Mouse (Mus musculus): ENCODE results near the gene Oscar. TPM values are rescaled to one million over a fixed set of nuclear protein-coding genes. Genes with fewer than 3 reads are reported as not detected.
A peak's percentile ranks its signal among the peaks of the same experiment; 100 is the strongest.
"Not testable (repeated sequence)": the region's sequence is repeated elsewhere in the genome, so short reads cannot be mapped to it uniquely, and the experiment has no call there.

Gene Oscar
- polyA plus RNA-seq, 1 experiment from 2014 or later = 0.08 TPM

- no peak for ATAC-seq (ENCODE audit: low FRiP score, low read depth)
- Histone ChIP-seq H3K4me3 (no peak overlapping the region), H3K9me3 (no peaks in the 10 kb centered on the region), H3K36me3 (no peaks in the 10 kb centered on the region), H3K4me2 (replicated peaks) (no peak overlapping the region), H3K27me3 (no peaks in the 10 kb centered on the region), H3K9ac (no peak overlapping the region), H3K4me1 (no peaks in the 10 kb centered on the region), H3K27ac (no peak overlapping the region)
- 69% methylated on average over 6 of the region's 6 CpGs for WGBS
Observed at GRCm38 (mm10) chr7:3607391-3607790, 8.6 kb downstream of the Oscar start.

DNA sequence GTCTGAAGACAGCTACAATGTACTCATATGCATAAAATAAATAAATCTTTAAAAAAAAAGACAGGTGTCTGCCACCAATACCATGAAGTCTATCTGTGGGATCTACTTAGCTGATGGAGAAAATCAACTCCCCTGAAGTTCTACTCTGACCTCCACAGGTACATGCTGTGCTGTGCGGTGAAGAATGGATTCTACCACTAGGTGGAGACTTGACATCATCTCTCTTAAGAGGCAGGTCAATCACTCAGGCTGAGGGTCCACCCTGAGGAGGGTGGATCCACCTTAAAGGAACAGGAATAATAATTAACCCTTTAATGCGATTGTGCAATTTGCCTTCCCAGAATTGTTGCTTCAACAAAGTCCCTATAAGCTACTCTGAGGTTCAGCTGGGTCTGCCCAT is 9.2 kb downstream of the Oscar start:
- H3K27me3 ChIP-seq = no peaks in the 10 kb centered on the region
- H3K4me1 ChIP-seq = no peaks in the 10 kb centered on the region
- 28% methylated on average over 2 of the region's 2 CpGs for WGBS
- no peak overlapping the region for H3K27ac ChIP-seq
- H3K4me3 ChIP-seq = no peak overlapping the region
- H3K4me2 ChIP-seq (replicated peaks) = no peak overlapping the region
- no peaks in the 10 kb centered on the region for H3K36me3 ChIP-seq
- ATAC-seq (ENCODE audit: low FRiP score, low read depth) = no peak
- H3K9me3 ChIP-seq = no peaks in the 10 kb centered on the region
- H3K9ac ChIP-seq = no peak overlapping the region

GRCm38 (mm10) chr7:3601119-3601518 is 14.8 kb downstream of the Oscar start:
- Histone ChIP-seq H3K9me3 (no peaks in the 10 kb centered on the region), H3K4me1 (no peaks in the 10 kb centered on the region), H3K9ac (no peak overlapping the region), H3K4me3 (no peak overlapping the region), H3K27me3 (no peaks in the 10 kb centered on the region), H3K36me3 (no peaks in the 10 kb centered on the region), H3K27ac (no peak overlapping the region), H3K4me2 (replicated peaks) (no peak overlapping the region)
- 15% methylated on average over 4 of the region's 4 CpGs for WGBS
- ATAC-seq (ENCODE audit: low FRiP score, low read depth) = no peak

GRCm38 (mm10) chr7:3597755-3598154 is 18.2 kb downstream of the Oscar start:
- H3K4me2 ChIP-seq (replicated peaks); H3K9ac ChIP-seq; H3K36me3 ChIP-seq; ATAC-seq (ENCODE audit: low FRiP score, low read depth); H3K4me1 ChIP-seq; H3K9me3 ChIP-seq; H3K4me3 ChIP-seq; H3K27me3 ChIP-seq; H3K27ac ChIP-seq: not testable (repeated sequence)
- WGBS = 47% methylated on average over 1 of the region's 1 CpGs

DNA sequence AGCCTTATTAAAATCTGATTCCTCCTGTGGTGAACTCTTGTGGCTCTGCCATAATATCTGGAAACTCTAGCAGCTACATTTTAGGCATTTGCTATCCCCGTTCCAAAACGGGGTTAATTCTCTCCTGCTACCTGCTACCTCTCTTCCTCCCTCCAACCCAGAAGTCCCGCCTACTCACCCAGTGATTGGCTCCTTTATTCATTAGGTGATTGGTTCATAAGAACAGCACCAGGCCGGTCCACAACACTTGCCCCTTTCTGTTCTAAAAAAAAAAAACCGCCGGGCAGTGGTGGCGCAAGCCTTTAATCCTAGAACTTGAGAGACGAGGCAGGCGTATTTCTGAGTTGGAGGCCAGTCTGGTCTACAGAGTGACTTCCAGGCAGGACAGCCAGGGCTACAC is 20.8 kb downstream of the Oscar start:
- no peak overlapping the region for H3K27ac ChIP-seq
- no peaks in the 10 kb centered on the region for H3K36me3 ChIP-seq
- H3K4me2 ChIP-seq (replicated peaks) = peak overlapping the region; percentile 17; the same call in 1 of the 2 replicates
- no peak overlapping the region for H3K4me3 ChIP-seq
- no peaks in the 10 kb centered on the region for H3K27me3 ChIP-seq
- H3K9me3 ChIP-seq = no peaks in the 10 kb centered on the region
- no peak for ATAC-seq (ENCODE audit: low FRiP score, low read depth)
- 10% methylated on average over 9 of the region's 9 CpGs for WGBS
- no peaks in the 10 kb centered on the region for H3K4me1 ChIP-seq
- H3K9ac ChIP-seq = no peak overlapping the region

- H3K27ac ChIP-seq = no peak overlapping the region
- 23% methylated on average over 5 of the region's 5 CpGs for WGBS
- peak overlapping the region; percentile 17; the same call in 1 of the 2 replicates for H3K4me2 ChIP-seq (replicated peaks)
- H3K4me3 ChIP-seq = no peak overlapping the region
- H3K27me3 ChIP-seq = no peaks in the 10 kb centered on the region
- ATAC-seq (ENCODE audit: low FRiP score, low read depth) = no peak
- H3K36me3 ChIP-seq = no peaks in the 10 kb centered on the region
- H3K9me3 ChIP-seq = no peaks in the 10 kb centered on the region
- H3K4me1 ChIP-seq = no peaks in the 10 kb centered on the region
- no peak overlapping the region for H3K9ac ChIP-seq
Observed at GRCm38 (mm10) chr7:3594686-3595085, 21.3 kb downstream of the Oscar start.

DNA sequence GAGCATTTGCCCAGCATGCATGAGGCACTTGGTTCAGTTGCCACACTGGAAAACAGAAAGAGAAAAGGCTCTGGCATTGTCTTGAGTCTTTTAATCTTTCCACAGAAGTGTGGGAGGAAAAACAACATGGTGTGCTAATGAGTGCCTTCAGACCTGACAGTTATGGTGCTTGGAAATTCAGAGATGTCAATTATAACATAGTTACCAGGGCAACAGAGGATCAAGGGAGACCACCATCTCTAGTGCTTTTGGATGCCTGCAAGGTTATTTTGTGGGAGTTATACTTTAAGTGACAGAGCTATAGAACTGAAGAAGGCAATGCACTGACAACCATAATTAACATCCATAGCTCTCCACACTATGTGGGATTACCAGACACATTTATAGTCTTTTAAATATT is 22.1 kb downstream of the Oscar start:
- Histone ChIP-seq H3K4me2 (replicated peaks) (no peak overlapping the region), H3K27ac (no peak overlapping the region), H3K9ac (no peak overlapping the region), H3K4me3 (no peak overlapping the region), H3K27me3 (no peaks in the 10 kb centered on the region), H3K36me3 (no peaks in the 10 kb centered on the region), H3K9me3 (no peaks in the 10 kb centered on the region), H3K4me1 (no peaks in the 10 kb centered on the region)
- ATAC-seq (ENCODE audit: low FRiP score, low read depth) = no peak

GRCm38 (mm10) chr7:3591534-3591933 is 24.4 kb downstream of the Oscar start:
- no peaks in the 10 kb centered on the region for H3K9me3 ChIP-seq
- no peak overlapping the region for H3K9ac ChIP-seq
- no peak overlapping the region for H3K4me3 ChIP-seq
- no peaks in the 10 kb centered on the region for H3K36me3 ChIP-seq
- ATAC-seq (ENCODE audit: low FRiP score, low read depth) = no peak
- no peaks in the 10 kb centered on the region for H3K27me3 ChIP-seq
- H3K4me1 ChIP-seq = no peaks in the 10 kb centered on the region
- 84% methylated on average over 1 of the region's 1 CpGs for WGBS
- H3K27ac ChIP-seq = no peak overlapping the region
- H3K4me2 ChIP-seq (replicated peaks) = no peak overlapping the region

GRCm38 (mm10) chr7:3590550-3590949 is 25.4 kb downstream of the Oscar start:
- no peak overlapping the region for H3K27ac ChIP-seq
- H3K4me3 ChIP-seq = no peak overlapping the region
- no peak overlapping the region for H3K4me2 ChIP-seq (replicated peaks)
- H3K9ac ChIP-seq = no peak overlapping the region
- no peaks in the 10 kb centered on the region for H3K4me1 ChIP-seq
- WGBS = 84% methylated on average over 3 of the region's 3 CpGs
- H3K27me3 ChIP-seq = no peaks in the 10 kb centered on the region
- no peak for ATAC-seq (ENCODE audit: low FRiP score, low read depth)
- no peaks in the 10 kb centered on the region for H3K36me3 ChIP-seq
- H3K9me3 ChIP-seq = no peaks in the 10 kb centered on the region

- no peak overlapping the region for H3K4me3 ChIP-seq
- no peak overlapping the region for H3K27ac ChIP-seq
- H3K9me3 ChIP-seq = peaks cover 6% of the 10 kb centered on the region; the same call in 1 of the 2 replicates
- no peaks in the 10 kb centered on the region for H3K4me1 ChIP-seq
- no peak overlapping the region for H3K4me2 ChIP-seq (replicated peaks)
- no peak for ATAC-seq (ENCODE audit: low FRiP score, low read depth)
- no peaks in the 10 kb centered on the region for H3K36me3 ChIP-seq
- 73% methylated on average over 1 of the region's 1 CpGs for WGBS
- H3K27me3 ChIP-seq = no peaks in the 10 kb centered on the region
- no peak overlapping the region for H3K9ac ChIP-seq
Observed at GRCm38 (mm10) chr7:3587292-3587691, 28.7 kb downstream of the Oscar start.

- Histone ChIP-seq H3K4me3 (no peak overlapping the region), H3K27me3 (no peaks in the 10 kb centered on the region), H3K27ac (no peak overlapping the region; the same call in 1 of the 2 replicates), H3K9ac (no peak overlapping the region), H3K4me1 (no peaks in the 10 kb centered on the region), H3K36me3 (no peaks in the 10 kb centered on the region), H3K4me2 (replicated peaks) (no peak overlapping the region), H3K9me3 (peaks cover 6% of the 10 kb centered on the region; the same call in 1 of the 2 replicates)
- no peak for ATAC-seq (ENCODE audit: low FRiP score, low read depth)
- WGBS = 3% methylated on average over 5 of the region's 5 CpGs
Observed at GRCm38 (mm10) chr7:3586255-3586654, 29.7 kb downstream of the Oscar start.

DNA sequence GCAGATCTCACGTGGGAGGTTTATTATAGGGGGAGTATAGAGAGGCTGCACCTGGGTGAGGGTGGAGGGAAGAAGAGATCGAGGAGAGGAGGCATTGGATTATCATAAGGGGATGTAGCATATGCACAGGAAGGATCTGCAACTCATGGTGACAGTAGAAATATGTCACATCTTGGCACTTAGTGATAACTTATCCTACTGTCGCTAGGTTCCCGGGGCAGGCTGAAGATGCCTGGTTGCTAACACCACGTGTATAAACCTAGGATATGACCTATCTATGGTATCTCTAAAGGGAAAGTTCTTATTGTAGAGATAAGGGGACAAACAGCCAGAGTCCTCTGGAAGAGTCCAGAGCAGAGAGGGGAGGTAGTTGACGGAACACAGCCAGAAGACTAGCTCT is 30.2 kb downstream of the Oscar start:
- Histone ChIP-seq H3K9me3 (peaks cover 6% of the 10 kb centered on the region; the same call in 1 of the 2 replicates), H3K4me1 (no peaks in the 10 kb centered on the region), H3K36me3 (no peaks in the 10 kb centered on the region), H3K9ac (no peak overlapping the region), H3K4me3 (no peak overlapping the region), H3K27me3 (no peaks in the 10 kb centered on the region), H3K27ac (no peak overlapping the region; the same call in 1 of the 2 replicates), H3K4me2 (replicated peaks) (no peak overlapping the region)
- no peak for ATAC-seq (ENCODE audit: low FRiP score, low read depth)
- WGBS = 17% methylated on average over 6 of the region's 6 CpGs

- Histone ChIP-seq H3K27ac (no peak overlapping the region), H3K4me3 (no peak overlapping the region), H3K27me3 (no peaks in the 10 kb centered on the region), H3K4me1 (no peaks in the 10 kb centered on the region), H3K36me3 (no peaks in the 10 kb centered on the region), H3K9me3 (peaks cover 6% of the 10 kb centered on the region; the same call in 1 of the 2 replicates), H3K4me2 (replicated peaks) (no peak overlapping the region), H3K9ac (no peak overlapping the region)
- WGBS = 28% methylated on average over 2 of the region's 2 CpGs
- no peak for ATAC-seq (ENCODE audit: low FRiP score, low read depth)
Observed at GRCm38 (mm10) chr7:3580029-3580428, 35.9 kb downstream of the Oscar start.

All from limb, embryonic 13.5 days (tissue).